Mouse (Mus musculus) embryonic facial prominence, embryonic 13.5 days (tissue): ENCODE data around the gene Tecpr1. TPM values are rescaled to one million over a fixed set of nuclear protein-coding genes. Genes with fewer than 3 reads are reported as not detected.
A peak's percentile ranks its signal among the peaks of the same experiment; 100 is the strongest.

Experiments used
- ATAC-seq: fragments of 200-750 bp; cut with Nextera tagmentation; 2 replicates; pipeline ENCODE4 v1.8.0; 2017; ENCODE audit warnings: low read depth; ENCODE audit not compliant: insufficient number of reproducible peaks, insufficient read depth, low FRiP score, low TSS enrichment
- H3K27ac ChIP-seq: fragments of 300-500 bp; sonication (generic); 2 replicates; pipeline ENCODE4 v1.5.1; 2015; ENCODE audit warnings: moderate library complexity, mild to moderate bottlenecking, inconsistent platforms
- H3K27me3 ChIP-seq: fragments of 300-500 bp; sonication (generic); 2 replicates; pipeline ENCODE4 v1.6.1; 2015; ENCODE audit warnings: mild to moderate bottlenecking, inconsistent platforms
- H3K36me3 ChIP-seq: fragments of 300-500 bp; sonication (generic); 2 replicates; pipeline ENCODE4 v1.6.1; 2015; ENCODE audit warnings: mild to moderate bottlenecking, inconsistent platforms
- H3K4me1 ChIP-seq: fragments of 300-500 bp; sonication (generic); 2 replicates; pipeline ENCODE4 v1.6.1; 2015; ENCODE audit warnings: inconsistent platforms
- H3K4me2 ChIP-seq: fragments of 300-500 bp; sonication (generic); 2 replicates; pipeline ENCODE4 v1.6.1; 2015; ENCODE audit warnings: moderate library complexity, mild to moderate bottlenecking, inconsistent platforms
- H3K4me3 ChIP-seq: fragments of 300-500 bp; sonication (generic); 2 replicates; pipeline ENCODE4 v1.5.1; 2015; ENCODE audit warnings: mild to moderate bottlenecking, inconsistent platforms
- H3K9ac ChIP-seq: fragments of 300-500 bp; sonication (generic); 2 replicates; pipeline ENCODE4 v1.6.1; 2015; ENCODE audit warnings: mild to moderate bottlenecking, inconsistent platforms
- H3K9me3 ChIP-seq: fragments of 300-500 bp; sonication (generic); 2 replicates; pipeline ENCODE4 v1.6.1; 2016; ENCODE audit warnings: inconsistent platforms
- WGBS: fragments of 180-500 bp; shearing (Covaris S2); methylation state at CpG from one replicate; pipeline ENCODE4 v1.1.7; 2015; ENCODE audit warnings: mixed read lengths; 5-methylcytosine and 5-hydroxymethylcytosine counted together
- polyA plus RNA-seq: library from polyadenylated mRNA; unstranded; fragments of >200 nt; fragmentation: Nextera tagmentation; extraction: Ambion mirVana; gene quantifications from 2 replicates; pipeline ENCODE4 v1.2.1, GENCODE M21; 2015

Gene Tecpr1
- polyA plus RNA-seq, 1 experiment from 2014 or later = 23.0 TPM

- Histone ChIP-seq H3K4me2 (no peak overlapping the region), H3K27me3 (no peaks in the 10 kb centered on the region), H3K9ac (no peak overlapping the region), H3K36me3 (peaks cover 34% of the 10 kb centered on the region), H3K4me3 (no peak overlapping the region), H3K9me3 (no peaks in the 10 kb centered on the region), H3K27ac (no peak overlapping the region), H3K4me1 (no peaks in the 10 kb centered on the region; the same call in 1 of the 2 replicates)
- no peak for ATAC-seq
- 92% methylated on average over 21 of the region's 21 CpGs for WGBS
Measured at GRCm38 (mm10) chr5:144184350-144185045, 38.9 kb downstream of the Tecpr1 start.

DNA sequence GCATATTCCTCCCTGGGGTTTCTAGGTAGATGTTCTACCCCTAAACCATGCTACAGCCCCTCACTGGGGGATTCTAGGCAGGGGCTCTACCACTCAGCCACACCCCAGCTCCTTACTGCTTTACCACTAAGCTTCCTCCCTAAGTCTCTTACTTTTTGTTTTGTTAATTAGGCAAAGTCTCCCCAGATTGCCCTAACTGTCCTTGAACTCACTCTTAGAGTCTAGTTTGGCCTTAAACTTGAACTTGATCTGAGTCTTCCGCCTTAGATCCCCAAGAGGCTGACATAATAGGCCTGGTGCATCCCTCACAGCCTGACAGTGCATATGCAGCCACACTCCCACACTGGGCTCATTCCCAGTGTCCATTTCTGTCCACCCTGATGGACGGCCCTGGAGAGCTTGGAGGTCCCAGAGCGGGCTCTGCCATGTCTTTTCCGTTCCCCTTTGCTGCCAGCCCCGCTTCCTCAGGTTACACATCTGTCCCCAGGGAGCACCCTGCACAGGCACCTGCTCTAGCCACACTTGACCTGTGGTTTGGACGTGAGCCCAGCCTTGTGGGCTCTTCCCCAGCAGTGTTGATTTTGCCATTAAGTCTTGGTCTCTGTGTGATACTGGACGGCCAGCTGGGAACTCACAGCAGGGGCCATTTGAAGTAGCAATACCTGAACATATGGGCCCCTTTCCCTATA is 39.6 kb downstream of the Tecpr1 start:
- Histone ChIP-seq H3K27me3 (no peaks in the 10 kb centered on the region), H3K9me3 (no peaks in the 10 kb centered on the region), H3K36me3 (peaks cover 39% of the 10 kb centered on the region), H3K27ac (no peak overlapping the region), H3K9ac (no peak overlapping the region), H3K4me2 (no peak overlapping the region), H3K4me3 (no peak overlapping the region), H3K4me1 (no peaks in the 10 kb centered on the region)
- WGBS = 78% methylated on average over 7 of the region's 7 CpGs
- no peak for ATAC-seq

- Histone ChIP-seq H3K9me3 (no peaks in the 10 kb centered on the region), H3K27me3 (no peaks in the 10 kb centered on the region), H3K4me2 (no peak overlapping the region), H3K27ac (no peak overlapping the region), H3K36me3 (peaks cover 44% of the 10 kb centered on the region), H3K4me3 (no peak overlapping the region), H3K9ac (no peak overlapping the region), H3K4me1 (no peaks in the 10 kb centered on the region)
- 87% methylated on average over 8 of the region's 8 CpGs for WGBS
- no peak for ATAC-seq
Measured at GRCm38 (mm10) chr5:144183248-144183559, 40.2 kb downstream of the Tecpr1 start.

- no peaks in the 10 kb centered on the region for H3K9me3 ChIP-seq
- no peaks in the 10 kb centered on the region for H3K27me3 ChIP-seq
- H3K4me2 ChIP-seq = no peak overlapping the region
- H3K36me3 ChIP-seq = peaks cover 49% of the 10 kb centered on the region
- no peak overlapping the region for H3K9ac ChIP-seq
- no peak for ATAC-seq
- 79% methylated on average over 20 of the region's 20 CpGs for WGBS
- no peak overlapping the region for H3K27ac ChIP-seq
- no peak overlapping the region for H3K4me3 ChIP-seq
- H3K4me1 ChIP-seq = no peaks in the 10 kb centered on the region
Measured at GRCm38 (mm10) chr5:144182542-144183247, 40.7 kb downstream of the Tecpr1 start.

- Histone ChIP-seq H3K4me3 (no peak overlapping the region), H3K4me1 (no peaks in the 10 kb centered on the region), H3K36me3 (peaks cover 60% of the 10 kb centered on the region), H3K27me3 (no peaks in the 10 kb centered on the region), H3K9me3 (no peaks in the 10 kb centered on the region), H3K27ac (no peak overlapping the region), H3K4me2 (no peak overlapping the region), H3K9ac (no peak overlapping the region)
- WGBS = 96% methylated on average over 7 of the region's 7 CpGs
- no peak for ATAC-seq
Measured at GRCm38 (mm10) chr5:144181249-144181648, 42.2 kb downstream of the Tecpr1 start.

GRCm38 (mm10) chr5:144178216-144178615 is 45.2 kb downstream of the Tecpr1 start:
- Histone ChIP-seq H3K27me3 (no peaks in the 10 kb centered on the region), H3K27ac (no peak overlapping the region), H3K36me3 (peaks cover 72% of the 10 kb centered on the region), H3K4me1 (no peaks in the 10 kb centered on the region), H3K4me3 (no peak overlapping the region), H3K9me3 (no peaks in the 10 kb centered on the region), H3K9ac (no peak overlapping the region), H3K4me2 (no peak overlapping the region)
- ATAC-seq = no peak
- 72% methylated on average over 6 of the region's 6 CpGs for WGBS

DNA sequence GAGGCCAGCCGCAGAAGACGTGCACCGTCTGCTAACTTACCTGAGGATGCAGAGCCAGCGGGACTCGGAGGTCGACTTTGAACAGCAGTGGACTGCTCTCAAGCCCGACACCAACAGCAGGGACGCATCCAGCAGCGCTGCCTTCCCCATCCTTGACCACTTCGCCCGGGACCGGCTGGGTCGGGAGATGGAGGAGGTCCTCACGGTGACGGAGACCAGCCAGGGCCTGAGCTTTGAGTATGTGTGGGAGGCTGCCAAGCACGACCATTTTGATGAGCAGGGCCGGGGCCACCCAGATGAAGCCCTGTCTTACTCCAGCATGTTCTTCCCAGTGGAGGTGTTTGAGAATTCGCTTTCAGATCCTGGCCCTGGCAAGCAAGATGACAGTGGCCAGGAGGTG is 49.8 kb downstream of the Tecpr1 start:
- peaks cover 87% of the 10 kb centered on the region for H3K36me3 ChIP-seq
- no peak for ATAC-seq
- H3K4me1 ChIP-seq = no peaks in the 10 kb centered on the region
- no peak overlapping the region for H3K9ac ChIP-seq
- 96% methylated on average over 18 of the region's 18 CpGs for WGBS
- no peaks in the 10 kb centered on the region for H3K9me3 ChIP-seq
- no peak overlapping the region for H3K27ac ChIP-seq
- H3K4me2 ChIP-seq = no peak overlapping the region
- H3K27me3 ChIP-seq = no peaks in the 10 kb centered on the region
- no peak overlapping the region for H3K4me3 ChIP-seq

DNA sequence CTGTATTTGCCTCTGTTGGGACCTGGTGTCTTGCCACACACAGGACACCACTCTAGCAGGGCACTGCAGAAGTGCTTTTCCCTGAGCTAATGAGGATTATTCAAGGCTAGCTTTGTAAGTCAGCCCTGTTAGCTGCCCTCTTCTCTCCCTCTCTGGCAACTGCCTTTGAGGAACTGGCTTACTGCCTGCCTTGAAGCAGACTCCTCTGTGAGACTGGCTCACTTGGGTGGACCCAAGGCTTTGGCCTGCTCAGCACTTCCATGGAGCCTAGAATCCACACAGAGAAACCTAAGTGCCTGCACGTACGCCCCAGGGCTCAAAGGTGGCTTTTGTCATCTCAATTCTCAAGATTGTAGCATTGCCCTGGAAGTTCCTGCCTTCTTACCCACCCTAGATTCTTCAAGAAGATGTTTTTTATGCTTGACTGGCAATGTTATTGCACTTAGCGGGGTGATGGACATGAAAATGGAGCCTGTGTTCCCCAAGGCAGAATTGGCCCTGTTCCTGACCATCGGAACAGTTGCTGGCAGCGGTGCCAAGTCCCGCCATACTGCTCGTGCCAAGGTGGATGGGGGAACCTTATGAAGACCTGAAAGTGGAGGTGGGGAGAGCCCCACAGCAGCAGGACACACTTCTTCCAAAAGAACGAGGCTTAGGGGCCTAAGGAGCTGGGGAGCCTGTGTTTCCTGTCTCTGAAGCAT is 54.0 kb downstream of the Tecpr1 start:
- 81% methylated on average over 8 of the region's 8 CpGs for whole genome bisulfite sequencing

DNA sequence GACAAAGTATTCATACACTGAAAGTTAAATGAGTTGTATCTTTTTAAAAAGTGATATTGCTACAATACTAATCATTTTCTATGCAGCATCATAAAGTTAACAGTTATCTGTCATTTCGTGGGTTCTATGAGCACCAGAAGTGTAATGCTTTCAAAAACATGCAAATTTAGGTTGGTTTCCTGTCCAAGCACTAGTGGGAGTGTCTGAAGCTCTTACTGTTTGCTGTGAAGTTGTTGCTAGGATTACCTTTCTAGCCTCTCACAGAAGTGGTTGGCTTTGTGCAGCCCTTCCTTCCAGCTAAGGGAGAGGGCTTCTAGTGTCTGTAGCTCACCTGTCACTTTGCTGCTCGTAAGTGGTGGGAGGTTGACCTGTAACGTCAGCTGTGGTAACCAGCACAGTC is 57.7 kb downstream of the Tecpr1 start:
- Histone ChIP-seq H3K36me3 (peaks cover 46% of the 10 kb centered on the region), H3K27me3 (no peaks in the 10 kb centered on the region), H3K4me2 (no peak overlapping the region), H3K4me3 (no peak overlapping the region), H3K9ac (no peak overlapping the region), H3K9me3 (no peaks in the 10 kb centered on the region), H3K27ac (no peak overlapping the region), H3K4me1 (peaks cover 23% of the 10 kb centered on the region)
- no peak for ATAC-seq
- 75% methylated on average over 3 of the region's 3 CpGs for WGBS

More for the DNA sequence above, 54.0 kb downstream of the Tecpr1 start:
- no peak overlapping the region for H3K9ac ChIP-seq
- no peaks in the 10 kb centered on the region for H3K27me3 ChIP-seq
- peaks cover 67% of the 10 kb centered on the region for H3K36me3 ChIP-seq
- H3K4me3 ChIP-seq = no peak overlapping the region
- ATAC-seq = no peak
- no peaks in the 10 kb centered on the region for H3K9me3 ChIP-seq
- H3K4me1 ChIP-seq = peaks cover 5% of the 10 kb centered on the region; the same call in 1 of the 2 replicates
- H3K27ac ChIP-seq = peak overlapping the region; percentile 33; the same call in 1 of the 2 replicates
- H3K4me2 ChIP-seq = no peak overlapping the region

- no peak for ATAC-seq
- H3K4me1 ChIP-seq = peaks cover 35% of the 10 kb centered on the region
- no peaks in the 10 kb centered on the region for H3K27me3 ChIP-seq
- H3K36me3 ChIP-seq = peaks cover 34% of the 10 kb centered on the region
- WGBS = 69% methylated on average over 10 of the region's 10 CpGs
- H3K4me3 ChIP-seq = no peak overlapping the region
- H3K4me2 ChIP-seq = no peak overlapping the region
- peak overlapping the region; percentile 74 for H3K27ac ChIP-seq
- no peaks in the 10 kb centered on the region for H3K9me3 ChIP-seq
- H3K9ac ChIP-seq = no peak overlapping the region
Measured at GRCm38 (mm10) chr5:144162813-144163517, 60.5 kb downstream of the Tecpr1 start.
